Mouse (Mus musculus): ENCODE measurements at regions not wholly inside any gene's neighbourhood (a gene's known extent, or its start where the extent isn't known, plus 50 kb on each side); places are given as distances from the start of the nearest gene placed in this dataset.
"Not testable (repeated sequence)": the region's sequence is repeated elsewhere in the genome, so short reads cannot be mapped to it uniquely, and the experiment has no call there.

DNA sequence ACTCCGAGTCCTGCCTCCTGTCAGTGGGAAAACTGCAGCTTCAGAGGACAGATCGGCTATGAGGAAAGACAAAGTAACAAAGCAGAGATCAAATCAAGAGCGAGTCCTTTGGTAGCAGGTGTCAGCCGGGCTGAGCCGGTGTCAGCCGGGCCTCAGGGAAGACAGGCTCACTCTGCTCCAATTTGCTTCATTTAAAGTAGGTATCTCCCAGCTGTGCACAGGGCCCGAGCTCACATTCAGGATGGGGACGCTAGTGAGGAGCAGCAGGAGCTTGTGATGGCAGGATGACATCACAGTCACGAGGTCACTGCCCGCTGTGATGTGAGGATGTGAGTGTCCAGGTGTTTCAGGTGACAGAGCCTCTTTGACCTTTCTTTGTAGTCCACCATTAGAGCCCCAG, 137.8 kb upstream of the Sfswap start:
- DNase-seq (ENCODE audit: low spot score), result no peak
- Histone ChIP-seq H3K27ac (no peak overlapping the region), H3K36me3 (no peaks in the 10 kb centered on the region), H3K4me1 (replicated peaks) (peaks cover 3% of the 10 kb centered on the region; the same call in 1 of the 2 replicates), H3K9me3 (no peaks in the 10 kb centered on the region), H3K4me3 (no peak overlapping the region), H3K27me3 (ENCODE audit: insufficient read depth, poor library complexity, severe bottlenecking) (no peaks in the 10 kb centered on the region)
- 74% methylated on average over 10 of the region's 10 CpGs for WGBS

DNA sequence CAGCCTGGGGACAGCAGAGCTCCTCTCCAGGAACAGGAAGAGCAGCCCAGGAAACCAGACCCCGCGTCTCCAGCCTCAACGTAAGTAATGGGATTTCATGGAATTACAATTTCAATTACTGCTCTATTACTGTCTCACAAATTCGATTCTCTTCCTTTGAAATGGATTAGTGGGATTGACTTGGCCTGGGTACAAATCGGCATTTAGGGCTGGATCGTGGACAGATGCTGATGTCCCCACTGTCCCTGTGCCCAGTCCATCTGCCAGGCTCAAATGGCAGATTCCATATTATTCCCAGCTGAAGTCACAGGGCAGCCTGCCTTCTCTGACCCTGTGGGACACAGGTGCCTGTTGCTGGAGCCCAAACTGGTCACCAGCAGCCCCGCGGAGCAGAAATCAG, 136.0 kb upstream of the Sfswap start:
- 80% methylated on average over 8 of the region's 8 CpGs for WGBS
- Histone ChIP-seq H3K36me3 (no peaks in the 10 kb centered on the region), H3K4me3 (no peak overlapping the region), H3K27ac (no peak overlapping the region), H3K27me3 (ENCODE audit: insufficient read depth, poor library complexity, severe bottlenecking) (no peaks in the 10 kb centered on the region), H3K4me1 (replicated peaks) (peaks cover 3% of the 10 kb centered on the region; the same call in 1 of the 2 replicates), H3K9me3 (no peaks in the 10 kb centered on the region)
- no peak for DNase-seq (ENCODE audit: low spot score)

- H3K27me3 ChIP-seq (ENCODE audit: insufficient read depth, poor library complexity, severe bottlenecking), result no peaks in the 10 kb centered on the region
- no peaks in the 10 kb centered on the region for H3K36me3 ChIP-seq
- H3K4me3 ChIP-seq, result no peak overlapping the region
- no peak overlapping the region for H3K27ac ChIP-seq
- no peak for DNase-seq (ENCODE audit: low spot score)
- WGBS, result 83% methylated on average over 13 of the region's 13 CpGs
- peaks cover 3% of the 10 kb centered on the region; the same call in 1 of the 2 replicates for H3K4me1 ChIP-seq (replicated peaks)
- no peaks in the 10 kb centered on the region for H3K9me3 ChIP-seq
These were observed 133.8 kb upstream of the Sfswap start for GRCm38 (mm10) chr5:129367266-129367665.

GRCm38 (mm10) chr5:129380861-129381260, 120.2 kb upstream of the Sfswap start:
- Histone ChIP-seq H3K27me3 (ENCODE audit: insufficient read depth, poor library complexity, severe bottlenecking) (no peaks in the 10 kb centered on the region), H3K36me3 (no peaks in the 10 kb centered on the region), H3K9me3 (no peaks in the 10 kb centered on the region; the same call in 1 of the 2 replicates), H3K4me3 (no peak overlapping the region), H3K27ac (no peak overlapping the region), H3K4me1 (replicated peaks) (no peaks in the 10 kb centered on the region; the same call in 1 of the 2 replicates)
- WGBS, result 93% methylated on average over 7 of the region's 7 CpGs
- no peak for DNase-seq (ENCODE audit: low spot score)

DNA sequence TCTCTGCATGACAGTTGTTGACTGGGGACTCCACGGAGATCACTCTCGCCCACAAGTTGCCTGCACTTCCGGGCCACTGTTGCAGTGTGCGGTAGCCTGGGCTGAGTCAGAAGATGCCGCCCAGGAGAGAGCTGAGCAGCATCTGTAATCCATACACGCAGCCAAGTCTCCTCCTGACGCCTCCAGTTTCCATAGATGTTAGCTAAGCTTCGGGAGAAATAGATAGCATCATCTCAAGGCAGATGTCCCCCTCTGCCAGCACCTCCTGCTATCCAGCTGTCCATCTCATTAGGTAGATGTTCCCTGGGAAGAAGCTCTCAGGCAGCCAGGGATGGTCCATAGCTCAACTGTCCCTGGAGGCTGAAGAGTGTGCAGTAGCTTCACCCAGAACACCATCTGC, 116.0 kb upstream of the Sfswap start:
- 91% methylated on average over 8 of the region's 8 CpGs for WGBS
- Histone ChIP-seq H3K27ac (no peak overlapping the region), H3K27me3 (ENCODE audit: insufficient read depth, poor library complexity, severe bottlenecking) (no peaks in the 10 kb centered on the region), H3K4me1 (replicated peaks) (no peaks in the 10 kb centered on the region; the same call in 1 of the 2 replicates), H3K4me3 (no peak overlapping the region), H3K36me3 (no peaks in the 10 kb centered on the region), H3K9me3 (no peaks in the 10 kb centered on the region)
- DNase-seq (ENCODE audit: low spot score), result no peak

DNA sequence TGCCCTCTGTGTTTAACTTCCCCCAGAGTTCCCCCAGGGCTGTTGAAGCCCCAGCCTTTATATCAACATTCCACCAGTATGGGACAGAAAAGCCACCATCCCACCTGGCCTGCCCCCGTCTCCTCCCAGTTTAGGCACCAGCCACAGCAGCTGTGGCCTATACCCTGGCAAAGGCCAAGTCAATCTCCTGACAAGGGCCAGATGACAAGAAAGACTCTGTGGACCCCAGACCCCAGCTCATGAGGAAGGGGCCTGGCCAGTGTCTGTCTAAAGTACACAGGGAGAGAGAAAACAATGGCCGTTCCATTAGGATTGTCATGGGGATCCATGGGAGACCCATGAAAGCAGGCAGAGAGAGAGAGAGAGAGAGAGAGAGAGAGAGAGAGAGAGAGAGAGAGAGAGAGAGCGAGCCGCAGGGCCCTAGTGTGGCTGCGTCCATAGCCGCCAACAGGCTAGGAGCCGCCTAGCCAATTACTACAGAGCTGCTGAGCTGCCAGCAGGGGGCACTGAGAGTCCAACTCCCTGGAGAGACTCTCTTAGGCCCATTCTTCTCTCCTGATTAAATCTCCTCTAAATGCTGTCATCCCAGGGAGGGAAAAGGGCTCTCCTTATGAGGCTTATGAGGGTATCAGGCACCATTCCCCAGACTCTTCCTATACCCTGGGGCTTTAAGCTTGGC, 114.9 kb upstream of the Sfswap start:
- not testable (repeated sequence) for H3K4me1 ChIP-seq (replicated peaks); H3K27me3 ChIP-seq (ENCODE audit: insufficient read depth, poor library complexity, severe bottlenecking); H3K27ac ChIP-seq; H3K4me3 ChIP-seq; H3K36me3 ChIP-seq; H3K9me3 ChIP-seq
- 70% methylated on average over 2 of the region's 7 CpGs for WGBS
- peak; percentile 19 for DNase-seq (ENCODE audit: low spot score)

- WGBS, result no CpG with 5 or more reads among the region's 8 CpGs
- H3K4me3 ChIP-seq; H3K36me3 ChIP-seq; H3K9me3 ChIP-seq; H3K27ac ChIP-seq; H3K4me1 ChIP-seq (replicated peaks); DNase-seq (ENCODE audit: low spot score); H3K27me3 ChIP-seq (ENCODE audit: insufficient read depth, poor library complexity, severe bottlenecking): not testable (repeated sequence)
These were observed 114.3 kb upstream of the Sfswap start for GRCm38 (mm10) chr5:129386671-129387070.

GRCm38 (mm10) chr5:129387301-129387700, 113.7 kb upstream of the Sfswap start:
- 83% methylated on average over 3 of the region's 3 CpGs for WGBS
- Histone ChIP-seq H3K27ac (no peak overlapping the region), H3K27me3 (ENCODE audit: insufficient read depth, poor library complexity, severe bottlenecking) (0 out of 2 replicates have a peak, but pooled peaks cover 7% of the 10 kb centered on the region), H3K4me3 (no peak overlapping the region), H3K9me3 (no peaks in the 10 kb centered on the region), H3K36me3 (no peaks in the 10 kb centered on the region), H3K4me1 (replicated peaks) (no peaks in the 10 kb centered on the region; the same call in 1 of the 2 replicates)
- no peak for DNase-seq (ENCODE audit: low spot score)

DNA sequence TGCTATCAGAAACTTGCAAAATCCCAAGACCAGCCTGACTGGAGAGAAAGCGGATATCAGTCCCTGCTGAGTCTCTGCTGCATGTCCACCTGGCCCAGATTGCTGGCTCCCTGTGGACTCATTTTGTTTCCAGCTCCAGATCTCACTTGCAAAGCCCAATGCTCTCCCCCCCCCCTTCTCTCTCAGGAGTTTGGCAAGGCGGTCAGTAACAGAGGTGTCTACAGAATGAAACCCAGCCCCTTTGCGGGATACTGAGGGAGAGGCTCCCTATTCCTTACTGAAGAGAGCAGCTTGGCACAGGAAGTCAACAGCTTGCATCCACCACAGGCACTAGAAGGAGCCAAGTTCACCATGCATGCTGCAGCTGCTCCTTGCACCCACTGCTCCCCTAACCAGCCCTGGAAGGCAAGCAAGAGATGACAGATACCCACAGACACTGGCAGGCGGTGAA, 110.1 kb upstream of the Sfswap start:
- H3K4me1 ChIP-seq (replicated peaks), result peaks cover 1% of the 10 kb centered on the region
- H3K27me3 ChIP-seq (ENCODE audit: insufficient read depth, poor library complexity, severe bottlenecking), result 0 out of 2 replicates have a peak, but pooled peaks cover 7% of the 10 kb centered on the region
- DNase-seq (ENCODE audit: low spot score), result no peak
- H3K27ac ChIP-seq, result no peak overlapping the region
- no peaks in the 10 kb centered on the region for H3K9me3 ChIP-seq
- WGBS, result 64% methylated on average over 4 of the region's 4 CpGs
- no peaks in the 10 kb centered on the region for H3K36me3 ChIP-seq
- no peak overlapping the region for H3K4me3 ChIP-seq

DNA sequence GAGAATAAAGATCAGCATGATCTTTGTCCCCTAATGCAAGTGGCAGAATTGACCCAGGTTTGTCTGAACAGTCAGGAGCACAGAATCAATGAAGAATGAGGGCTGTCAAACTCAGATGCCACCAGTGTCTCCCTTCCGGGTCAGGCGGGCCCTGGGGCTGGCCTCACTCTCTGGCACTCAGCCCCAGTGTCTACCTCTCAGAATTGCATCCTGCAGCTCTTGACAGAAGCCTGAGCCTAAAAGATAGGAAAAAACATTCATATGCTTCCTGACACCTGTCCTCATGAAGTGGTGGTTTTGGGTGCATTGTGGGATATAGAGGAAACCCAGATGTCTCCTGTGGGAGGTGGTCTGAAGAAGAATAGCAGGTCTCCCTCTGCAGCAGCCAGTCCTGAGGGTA, 107.9 kb upstream of the Sfswap start:
- 88% methylated on average over 2 of the region's 2 CpGs for WGBS
- Histone ChIP-seq H3K4me3 (no peak overlapping the region), H3K9me3 (no peaks in the 10 kb centered on the region), H3K27ac (no peak overlapping the region), H3K4me1 (replicated peaks) (peaks cover 5% of the 10 kb centered on the region; the same call in 1 of the 2 replicates), H3K36me3 (no peaks in the 10 kb centered on the region), H3K27me3 (ENCODE audit: insufficient read depth, poor library complexity, severe bottlenecking) (0 out of 2 replicates have a peak, but pooled peaks cover 7% of the 10 kb centered on the region)
- no peak for DNase-seq (ENCODE audit: low spot score)

DNA sequence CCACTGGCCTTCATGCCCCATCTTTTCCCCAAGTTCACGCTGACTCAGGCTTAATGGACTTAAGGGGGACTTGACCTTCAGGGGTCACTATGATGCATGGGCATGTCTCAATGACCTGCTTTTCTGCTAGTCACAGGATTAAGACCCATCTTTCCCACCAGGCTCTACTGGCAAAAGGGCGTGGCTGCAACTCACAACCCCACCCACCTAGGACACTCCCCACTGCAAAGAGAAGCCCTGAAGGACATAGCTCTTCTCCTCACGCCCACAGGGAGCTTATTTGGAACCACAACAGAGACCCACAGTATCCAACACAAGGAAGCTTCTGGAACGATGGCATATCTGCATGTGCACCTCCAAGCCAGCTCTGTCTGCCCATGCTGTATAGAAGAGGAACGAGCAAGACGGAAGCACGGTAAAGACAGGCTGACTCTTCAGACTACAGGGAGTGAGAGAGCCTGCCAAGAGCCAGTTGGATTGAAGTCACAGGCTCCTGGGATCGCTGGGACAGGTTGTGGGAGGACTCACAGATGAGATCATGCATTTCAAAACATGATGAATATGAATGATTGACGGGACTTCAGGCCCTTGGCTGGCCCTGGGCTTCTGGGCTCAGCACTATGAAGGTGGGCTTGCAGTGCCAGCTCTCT, 107.3 kb upstream of the Sfswap start:
- Histone ChIP-seq H3K9me3 (no peaks in the 10 kb centered on the region), H3K36me3 (no peaks in the 10 kb centered on the region), H3K4me3 (no peak overlapping the region), H3K27me3 (ENCODE audit: insufficient read depth, poor library complexity, severe bottlenecking) (0 out of 2 replicates have a peak, but pooled peaks cover 7% of the 10 kb centered on the region), H3K27ac (no peak overlapping the region), H3K4me1 (replicated peaks) (peaks cover 5% of the 10 kb centered on the region; the same call in 1 of the 2 replicates)
- no peak for DNase-seq (ENCODE audit: low spot score)
- WGBS, result 82% methylated on average over 9 of the region's 9 CpGs

DNA sequence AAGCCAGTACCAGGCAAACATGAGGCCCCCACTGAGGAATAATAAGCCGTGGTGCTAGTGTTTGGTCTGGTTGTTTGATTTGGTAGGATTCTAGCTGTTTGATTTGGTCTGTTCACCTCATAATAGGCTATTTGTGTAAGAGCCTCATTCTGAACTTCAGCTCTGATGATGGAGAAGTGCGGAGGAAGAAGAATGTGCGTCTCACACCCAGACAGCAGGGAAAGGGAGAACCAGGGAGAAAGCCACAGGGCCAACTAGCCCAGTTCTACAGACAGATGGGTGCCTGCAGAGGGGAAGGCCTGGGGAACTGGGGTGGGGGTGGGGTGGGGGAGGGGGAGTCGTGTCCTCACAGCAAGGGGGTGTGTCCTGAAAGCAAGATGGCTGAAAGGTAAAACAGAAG, 106.6 kb upstream of the Sfswap start:
- no peak for DNase-seq (ENCODE audit: low spot score)
- Histone ChIP-seq H3K27ac (no peak overlapping the region), H3K4me3 (no peak overlapping the region), H3K36me3 (no peaks in the 10 kb centered on the region), H3K9me3 (no peaks in the 10 kb centered on the region), H3K27me3 (ENCODE audit: insufficient read depth, poor library complexity, severe bottlenecking) (0 out of 2 replicates have a peak, but pooled peaks cover 7% of the 10 kb centered on the region), H3K4me1 (replicated peaks) (peaks cover 5% of the 10 kb centered on the region; the same call in 1 of the 2 replicates)
- WGBS, result 64% methylated on average over 4 of the region's 4 CpGs

DNA sequence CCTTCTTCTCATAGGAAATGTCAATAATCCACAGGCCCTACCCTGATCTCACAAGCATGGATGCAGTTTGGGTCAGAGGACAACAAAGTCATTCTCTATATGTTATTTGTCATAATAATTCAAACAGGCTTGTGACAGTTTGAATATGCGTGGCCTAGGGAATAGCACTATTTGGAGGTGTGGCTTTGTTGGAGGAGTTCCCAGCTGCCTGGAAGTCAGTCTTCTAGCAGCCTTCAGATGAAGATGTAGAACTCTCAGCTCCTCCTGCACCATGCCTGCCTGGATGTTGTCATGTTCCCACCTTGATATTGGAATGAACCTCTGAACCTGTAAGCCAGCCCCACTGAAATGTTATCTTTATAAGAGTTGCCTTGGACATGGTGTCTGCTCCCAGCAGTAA, 103.7 kb upstream of the Sfswap start:
- WGBS, result 90% methylated on average over 1 of the region's 1 CpGs
- H3K4me3 ChIP-seq, result no peak overlapping the region
- H3K9me3 ChIP-seq, result no peaks in the 10 kb centered on the region

More for the DNA sequence above, 103.7 kb upstream of the Sfswap start:
- no peak overlapping the region for H3K27ac ChIP-seq
- H3K36me3 ChIP-seq, result no peaks in the 10 kb centered on the region
- no peak for DNase-seq (ENCODE audit: low spot score)
- H3K27me3 ChIP-seq (ENCODE audit: insufficient read depth, poor library complexity, severe bottlenecking), result no peaks in the 10 kb centered on the region
- peaks cover 5% of the 10 kb centered on the region; the same call in 1 of the 2 replicates for H3K4me1 ChIP-seq (replicated peaks)

All from hindbrain, embryonic 10.5 days (tissue).